Mouse (Mus musculus) liver, embryonic 15.5 days (tissue): ENCODE measurements at regions not wholly inside any gene's neighbourhood (a gene's known extent, or its start where the extent isn't known, plus 50 kb on each side); places are given as distances from the start of the nearest gene placed in this dataset.

ENCODE experiments used
- ATAC-seq: fragments of 200-750 bp; cut with Nextera tagmentation; 2 replicates; pipeline ENCODE4 v1.8.0; 2017; ENCODE audit warnings: moderate number of reproducible peaks, mild to moderate bottlenecking, moderate library complexity; ENCODE audit not compliant: insufficient read depth
- H3K27ac ChIP-seq: fragments of 300-500 bp; sonication (generic); replicated peaks from 2 replicates; pipeline ENCODE4 v1.5.1; 2015; ENCODE audit warnings: mild to moderate bottlenecking, inconsistent platforms
- H3K27me3 ChIP-seq: fragments of 300-500 bp; sonication (generic); 2 replicates; pipeline ENCODE4 v1.6.1; 2015; ENCODE audit warnings: mild to moderate bottlenecking, inconsistent platforms
- H3K36me3 ChIP-seq: fragments of 300-500 bp; sonication (generic); replicated peaks from 2 replicates; pipeline ENCODE4 v1.6.1; 2015; ENCODE audit warnings: moderate library complexity, mild to moderate bottlenecking, inconsistent platforms
- H3K4me1 ChIP-seq: fragments of 300-500 bp; sonication (generic); replicated peaks from 2 replicates; pipeline ENCODE4 v1.6.1; 2015; ENCODE audit warnings: inconsistent platforms
- H3K4me2 ChIP-seq: fragments of 300-500 bp; sonication (generic); 2 replicates; pipeline ENCODE4 v1.6.1; 2015; ENCODE audit warnings: moderate library complexity, mild to moderate bottlenecking, inconsistent platforms
- H3K4me3 ChIP-seq: fragments of 300-500 bp; sonication (generic); replicated peaks from 2 replicates; pipeline ENCODE4 v1.5.1; 2015; ENCODE audit warnings: mild to moderate bottlenecking, inconsistent platforms
- H3K9ac ChIP-seq: fragments of 300-500 bp; sonication (generic); 2 replicates; pipeline ENCODE4 v1.6.1; 2015; ENCODE audit warnings: moderate library complexity, mild to moderate bottlenecking, inconsistent platforms
- H3K9me3 ChIP-seq: fragments of 300-500 bp; sonication (generic); replicated peaks from 2 replicates; pipeline ENCODE4 v1.6.1; 2016; ENCODE audit warnings: inconsistent platforms
- WGBS: fragments of 180-500 bp; shearing (Covaris S2); methylation state at CpG from one replicate; pipeline ENCODE4 v1.1.7; 2015; ENCODE audit warnings: mixed read lengths; ENCODE audit not compliant: insufficient replicate concordance; 5-methylcytosine and 5-hydroxymethylcytosine counted together

GRCm38 (mm10) chr16:97272035-97272631 lies 84.4 kb upstream of the Bace2 start:
- WGBS = 11% methylated on average over 12 of the region's 12 CpGs
- Histone ChIP-seq H3K36me3 (no peaks in the 10 kb centered on the region), H3K27me3 (no peaks in the 10 kb centered on the region), H3K27ac (no peak overlapping the region), H3K4me2 (0 out of 2 replicates have a peak overlapping the region, but pooled peaks have one; percentile 36), H3K4me1 (no peaks in the 10 kb centered on the region), H3K9me3 (no peaks in the 10 kb centered on the region), H3K4me3 (no peak overlapping the region), H3K9ac (no peak overlapping the region)
- ATAC-seq = no peak

GRCm38 (mm10) chr16:97278913-97279312 lies 77.6 kb upstream of the Bace2 start:
- WGBS = 52% methylated on average over 1 of the region's 1 CpGs
- Histone ChIP-seq H3K9me3 (no peaks in the 10 kb centered on the region), H3K27me3 (no peaks in the 10 kb centered on the region), H3K4me3 (no peak overlapping the region), H3K4me2 (no peak overlapping the region), H3K36me3 (no peaks in the 10 kb centered on the region), H3K9ac (no peak overlapping the region), H3K27ac (no peak overlapping the region), H3K4me1 (no peaks in the 10 kb centered on the region)
- no peak for ATAC-seq

GRCm38 (mm10) chr16:97281615-97282110 lies 74.9 kb upstream of the Bace2 start:
- ATAC-seq = no peak
- WGBS = 54% methylated on average over 7 of the region's 7 CpGs
- Histone ChIP-seq H3K36me3 (no peaks in the 10 kb centered on the region), H3K9ac (no peak overlapping the region), H3K9me3 (no peaks in the 10 kb centered on the region), H3K27ac (no peak overlapping the region), H3K4me1 (no peaks in the 10 kb centered on the region), H3K4me2 (no peak overlapping the region), H3K4me3 (no peak overlapping the region), H3K27me3 (no peaks in the 10 kb centered on the region)

GRCm38 (mm10) chr16:97282943-97283342 lies 73.6 kb upstream of the Bace2 start:
- ATAC-seq = no peak

GRCm38 (mm10) chr16:97285886-97286447 lies 70.6 kb upstream of the Bace2 start:
- 54% methylated on average over 8 of the region's 8 CpGs for WGBS
- no peak overlapping the region for H3K4me3 ChIP-seq
- no peaks in the 10 kb centered on the region for H3K9me3 ChIP-seq
- no peak for ATAC-seq
- H3K4me2 ChIP-seq = no peak overlapping the region
- no peaks in the 10 kb centered on the region for H3K36me3 ChIP-seq
- H3K27ac ChIP-seq = no peak overlapping the region
- no peak overlapping the region for H3K9ac ChIP-seq
- H3K4me1 ChIP-seq = no peaks in the 10 kb centered on the region
- no peaks in the 10 kb centered on the region for H3K27me3 ChIP-seq

More at GRCm38 (mm10) chr16:97282943-97283342, 73.6 kb upstream of the Bace2 start:
- no peak overlapping the region for H3K4me2 ChIP-seq
- WGBS = 63% methylated on average over 9 of the region's 9 CpGs
- H3K4me1 ChIP-seq = no peaks in the 10 kb centered on the region
- H3K9ac ChIP-seq = no peak overlapping the region
- H3K9me3 ChIP-seq = no peaks in the 10 kb centered on the region
- no peaks in the 10 kb centered on the region for H3K27me3 ChIP-seq
- H3K27ac ChIP-seq = no peak overlapping the region
- no peaks in the 10 kb centered on the region for H3K36me3 ChIP-seq
- H3K4me3 ChIP-seq = no peak overlapping the region

GRCm38 (mm10) chr16:97286717-97287116 lies 69.8 kb upstream of the Bace2 start:
- Histone ChIP-seq H3K4me1 (no peaks in the 10 kb centered on the region), H3K9me3 (no peaks in the 10 kb centered on the region), H3K4me3 (no peak overlapping the region), H3K36me3 (no peaks in the 10 kb centered on the region), H3K27me3 (no peaks in the 10 kb centered on the region), H3K27ac (no peak overlapping the region), H3K9ac (no peak overlapping the region), H3K4me2 (no peak overlapping the region)
- ATAC-seq = no peak
- WGBS = 31% methylated on average over 3 of the region's 3 CpGs

GRCm38 (mm10) chr16:97288634-97289033 lies 67.9 kb upstream of the Bace2 start:
- Histone ChIP-seq H3K27ac (no peak overlapping the region), H3K9me3 (no peaks in the 10 kb centered on the region), H3K27me3 (no peaks in the 10 kb centered on the region), H3K4me3 (no peak overlapping the region), H3K4me2 (no peak overlapping the region), H3K36me3 (no peaks in the 10 kb centered on the region), H3K4me1 (no peaks in the 10 kb centered on the region), H3K9ac (no peak overlapping the region)
- 0 out of 2 replicates have a peak, but pooled peaks have one; percentile 18 for ATAC-seq
- WGBS = 15% methylated on average over 8 of the region's 8 CpGs

GRCm38 (mm10) chr16:97292484-97293048 lies 64.0 kb upstream of the Bace2 start:
- H3K36me3 ChIP-seq = no peaks in the 10 kb centered on the region
- H3K27me3 ChIP-seq = no peaks in the 10 kb centered on the region
- H3K9ac ChIP-seq = no peak overlapping the region
- no peaks in the 10 kb centered on the region for H3K4me1 ChIP-seq
- H3K4me3 ChIP-seq = no peak overlapping the region
- no peaks in the 10 kb centered on the region for H3K9me3 ChIP-seq
- H3K4me2 ChIP-seq = peak overlapping the region; percentile 5; the same call in 1 of the 2 replicates
- WGBS = 13% methylated on average over 11 of the region's 11 CpGs
- no peak for ATAC-seq
- no peak overlapping the region for H3K27ac ChIP-seq

- H3K27ac ChIP-seq = no peak overlapping the region
- H3K4me2 ChIP-seq = 0 out of 2 replicates have a peak overlapping the region, but pooled peaks have one; percentile 5
- H3K4me3 ChIP-seq = no peak overlapping the region
- no peaks in the 10 kb centered on the region for H3K27me3 ChIP-seq
- no peaks in the 10 kb centered on the region for H3K9me3 ChIP-seq
- WGBS = 4% methylated on average over 4 of the region's 4 CpGs
- H3K36me3 ChIP-seq = no peaks in the 10 kb centered on the region
- ATAC-seq = no peak
- H3K9ac ChIP-seq = no peak overlapping the region
- no peaks in the 10 kb centered on the region for H3K4me1 ChIP-seq
Measured at GRCm38 (mm10) chr16:97293273-97293672, 63.3 kb upstream of the Bace2 start.

- H3K9ac ChIP-seq = no peak overlapping the region
- H3K9me3 ChIP-seq = no peaks in the 10 kb centered on the region
- no peak for ATAC-seq
- H3K27ac ChIP-seq = no peak overlapping the region
- H3K36me3 ChIP-seq = no peaks in the 10 kb centered on the region
- H3K27me3 ChIP-seq = no peaks in the 10 kb centered on the region
- no peak overlapping the region for H3K4me2 ChIP-seq
- no peak overlapping the region for H3K4me3 ChIP-seq
- WGBS = 54% methylated on average over 3 of the region's 3 CpGs
- no peaks in the 10 kb centered on the region for H3K4me1 ChIP-seq
Measured at GRCm38 (mm10) chr16:97297140-97297539, 59.4 kb upstream of the Bace2 start.

GRCm38 (mm10) chr16:97304156-97304735 lies 52.3 kb upstream of the Bace2 start:
- no peak overlapping the region for H3K27ac ChIP-seq
- no peaks in the 10 kb centered on the region for H3K36me3 ChIP-seq
- H3K4me1 ChIP-seq = no peaks in the 10 kb centered on the region
- H3K4me3 ChIP-seq = no peak overlapping the region
- 61% methylated on average over 5 of the region's 5 CpGs for WGBS
- H3K9ac ChIP-seq = no peak overlapping the region
- no peaks in the 10 kb centered on the region for H3K27me3 ChIP-seq
- no peaks in the 10 kb centered on the region for H3K9me3 ChIP-seq
- H3K4me2 ChIP-seq = no peak overlapping the region
- no peak for ATAC-seq
